Comparison of ENCODE assay signal across 18 mouse cellular contexts in genomic region chr19:26675917-26676316, GRCm38 (mm10).
DNase-seq lines count a peak whose midpoint lies in the region; ATAC-seq and TF ChIP-seq lines count a peak whose summit lies in the region.
"Had no signal": no experiment of that assay in that cellular context is flagged by ENCODE, and none has a peak within 500 bp of the region (broad histone marks: within the 10 kb centered on the region; RNA-seq: fewer than 3 reads in every experiment).

No protein-coding gene starts in this region.

- ATAC-seq in forebrain, embryonic 14.5 days = no peak
- no peak for ATAC-seq in forebrain, embryonic 12.5 days (ENCODE audit: low FRiP score)
- ATAC-seq: CD4-positive, CD25-positive, alpha-beta regulatory T cell, adult 4 months; intestine, embryonic 15.5 days; Patski had no signal

- no peak overlapping the region for H3K4me3 ChIP-seq in forebrain, embryonic 14.5 days (ENCODE audit: low read depth, low read length)
- H3K4me3 ChIP-seq in forebrain, embryonic 12.5 days (replicated peaks) = no peak overlapping the region
- H3K4me3 ChIP-seq in layer of hippocampus, adult 2 months = no peak overlapping the region
- H3K4me3 ChIP-seq: embryonic facial prominence, embryonic 10.5 days; heart, embryonic 13.5 days; intestine, embryonic 15.5 days; limb, embryonic 13.5 days; liver, embryonic 13.5 days had no signal

- no peak overlapping the region for H3K4me2 ChIP-seq in forebrain, embryonic 14.5 days (ENCODE audit: low read length)
- no peak overlapping the region for H3K4me2 ChIP-seq in forebrain, embryonic 12.5 days
- H3K4me2 ChIP-seq: heart, embryonic 13.5 days; intestine, embryonic 15.5 days; limb, embryonic 13.5 days; liver, embryonic 13.5 days; lung, embryonic 14.5 days had no signal

- DNase-seq in forebrain, embryonic 14.5 days (ENCODE audit: low spot score) = peak; percentile 25
- DNase-seq in layer of hippocampus, adult 2 months (ENCODE audit: low spot score in 2 of 2) = no peak
- DNase-seq in layer of hippocampus, adult 9-10 months (ENCODE audit: low spot score) = no peak
- peak; percentile 95 for DNase-seq in cerebellum, adult 11-12 months
- DNase-seq in cerebellum, postnatal 14 days = peak; percentile 93 to 94
- no peak for DNase-seq in spleen, postnatal 10 days (ENCODE audit: low spot score in 2 of 2)
- no peak for DNase-seq in kidney, postnatal 14 days
- DNase-seq: adrenal gland, adult 8-10 months; liver, embryonic 13.5 days; lung, embryonic 14.5 days; lung, postnatal 36 days had no signal

- no peaks in the 10 kb centered on the region for H3K9me3 ChIP-seq in forebrain, embryonic 14.5 days (replicated peaks; ENCODE audit: control insufficient read depth, low read length)
- no peaks in the 10 kb centered on the region for H3K9me3 ChIP-seq in forebrain, embryonic 12.5 days
- H3K9me3 ChIP-seq: embryonic facial prominence, embryonic 10.5 days; heart, embryonic 13.5 days; intestine, embryonic 15.5 days; limb, embryonic 13.5 days; liver, embryonic 13.5 days had no signal

- no peaks in the 10 kb centered on the region for H3K27me3 ChIP-seq in forebrain, embryonic 14.5 days (replicated peaks; ENCODE audit: control insufficient read depth, insufficient read depth, low read length)
- no peaks in the 10 kb centered on the region for H3K27me3 ChIP-seq in forebrain, embryonic 12.5 days
- H3K27me3 ChIP-seq: heart, embryonic 13.5 days; intestine, embryonic 15.5 days; limb, embryonic 13.5 days; liver, embryonic 13.5 days; Patski had no signal

- no peak overlapping the region for H3K27ac ChIP-seq in forebrain, embryonic 14.5 days (ENCODE audit: low read depth, low read length)
- no peak overlapping the region for H3K27ac ChIP-seq in forebrain, embryonic 12.5 days
- peak overlapping the region; percentile 47; the same call in 1 of the 2 replicates for H3K27ac ChIP-seq in layer of hippocampus, adult 2 months
- H3K27ac ChIP-seq: embryonic facial prominence, embryonic 10.5 days; heart, embryonic 13.5 days; intestine, embryonic 15.5 days; limb, embryonic 13.5 days; liver, embryonic 13.5 days had no signal

- peaks cover 19% of the 10 kb centered on the region for H3K4me1 ChIP-seq in forebrain, embryonic 14.5 days (ENCODE audit: control insufficient read depth, insufficient read depth, low read length)
- peaks cover 14% of the 10 kb centered on the region for H3K4me1 ChIP-seq in forebrain, embryonic 12.5 days
- H3K4me1 ChIP-seq: heart, embryonic 13.5 days; intestine, embryonic 15.5 days; liver, embryonic 13.5 days had no signal

- H3K9ac ChIP-seq in forebrain, embryonic 14.5 days (ENCODE audit: low read length) = 0 out of 2 replicates have a peak overlapping the region, but pooled peaks have one; percentile 21
- no peak overlapping the region for H3K9ac ChIP-seq in forebrain, embryonic 12.5 days
- H3K9ac ChIP-seq: heart, embryonic 13.5 days; intestine, embryonic 15.5 days; limb, embryonic 13.5 days; liver, embryonic 13.5 days; lung, embryonic 14.5 days had no signal

- no peaks in the 10 kb centered on the region for H3K36me3 ChIP-seq in forebrain, embryonic 14.5 days (ENCODE audit: control insufficient read depth, insufficient read depth, low read length)
- H3K36me3 ChIP-seq in forebrain, embryonic 12.5 days (replicated peaks) = no peaks in the 10 kb centered on the region
- H3K36me3 ChIP-seq: embryonic facial prominence, embryonic 10.5 days; liver, embryonic 13.5 days had no signal

- TF ChIP-seq CTCF in layer of hippocampus, adult 2 months (conservative IDR thresholded peaks at IDR 0.05) = no peak

- 23% methylated on average over 6 of the region's 6 CpGs for WGBS in forebrain, embryonic 14.5 days
- WGBS in forebrain, embryonic 12.5 days = 39% methylated on average over 6 of the region's 6 CpGs

Comparison
In these comparisons a context has a peak if more than half of its experiments do, and no peak if none do; other contexts are left out.
1. DNase-seq: peak in forebrain, embryonic 14.5 days (single experiment), cerebellum, adult 11-12 months (single experiment) and cerebellum, postnatal 14 days (2 of 2); none in layer of hippocampus, adult 2 months (0 of 2), layer of hippocampus, adult 9-10 months (single experiment), spleen, postnatal 10 days (0 of 2) and kidney, postnatal 14 days (single experiment).